Mouse (Mus musculus): ENCODE results near the gene Steap1.

DNA sequence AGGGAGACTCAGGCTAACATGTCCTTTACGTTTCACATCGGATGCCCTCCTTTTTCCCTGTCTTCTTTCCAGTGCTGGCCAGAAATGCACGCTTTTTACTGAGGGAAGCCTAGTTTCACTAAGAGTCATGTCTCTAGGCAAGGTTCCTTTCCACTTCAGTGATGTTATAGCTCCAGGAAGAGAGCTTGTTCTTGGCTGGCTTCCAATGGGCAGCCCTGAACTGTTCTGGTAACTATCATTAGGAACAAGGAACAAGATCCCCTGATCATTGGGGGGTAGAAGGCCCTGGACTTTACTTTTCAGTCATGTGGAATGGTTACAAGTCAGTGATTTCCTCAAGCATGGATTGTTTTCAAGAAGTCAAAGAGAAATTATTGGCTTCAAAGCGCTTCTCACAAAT, 19.2 kb downstream of the Steap1 start:
- TF ChIP-seq HCFC1 (IDR thresholded peaks at IDR 0.05; ENCODE audit: borderline replicate concordance, insufficient read depth, low read length) (no peak), MAFK (IDR thresholded peaks at IDR 0.05; ENCODE audit: insufficient read depth, low read depth, low read length) (no peak), CHD2 (IDR thresholded peaks at IDR 0.05; ENCODE audit: low read depth, low read length) (no peak), ZNF384 (IDR thresholded peaks at IDR 0.05; ENCODE audit: low read depth, low read length) (no peak)

All from ES-E14 (cell line).